Mouse (Mus musculus) small intestine, adult 2 months (tissue): ENCODE data around the gene Npc1l1.

Experiments
- CTCF ChIP-seq: fragments of 200-500 bp; IDR thresholded peaks from 2 replicates; pipeline ENCODE4 v1.5.1; 2012; ENCODE audit warnings: low read depth, mild to moderate bottlenecking, control low read depth, inconsistent platforms, low read length, moderate library complexity, mixed read lengths; ENCODE audit not compliant: insufficient replicate concordance, insufficient read length; ENCODE audit errors: extremely low read depth
- POLR2A ChIP-seq: fragments of 200-500 bp; IDR thresholded peaks from 2 replicates; pipeline ENCODE4 v1.6.1; 2012; ENCODE audit warnings: low read depth, mild to moderate bottlenecking, control low read depth, inconsistent platforms, low read length, moderate library complexity

- TF ChIP-seq POLR2A (no peak), CTCF (no peak)
Measured at GRCm38 (mm10) chr11:6198449-6198848, 31.5 kb downstream of the Npc1l1 start.
